Mouse (Mus musculus) CH12.LX (cell line): ENCODE results near the gene Ctbp1. TPM values are rescaled to one million over a fixed set of nuclear protein-coding genes. Genes with fewer than 3 reads are reported as not detected.

Experiments
- DNase-seq: peaks from one replicate; pipeline ENCODE4 v3.0.0-alpha.2; 2013; ENCODE audit errors: extremely low read depth
- H3K27ac ChIP-seq: 2 replicates; pipeline ENCODE4 v1.5.1; 2012; ENCODE audit warnings: low read depth, mild to moderate bottlenecking, control low read depth, moderate library complexity; ENCODE audit not compliant: insufficient read depth
- H3K27me3 ChIP-seq: replicated peaks from 2 replicates; pipeline ENCODE3; 2012; ENCODE audit warnings: inconsistent platforms
- H3K36me3 ChIP-seq, 2 experiments: replicated peaks in 1 of 2; 2 replicates each; pipeline versions ENCODE3 to v1.6.1; 2012; ENCODE audit warnings: inconsistent platforms in 1 of 2, low read length in 1 of 2, mild to moderate bottlenecking in 1 of 2, mixed read lengths in 1 of 2, moderate library complexity in 1 of 2; ENCODE audit not compliant: control insufficient read depth in 1 of 2, insufficient read depth in 1 of 2
- H3K4me1 ChIP-seq, 2 experiments: 2 replicates each; pipeline ENCODE4 v1.6.1; 2012; ENCODE audit warnings: inconsistent platforms in 1 of 2, moderate library complexity in 1 of 2; ENCODE audit not compliant: insufficient read depth in 2 of 2, control insufficient read depth in 1 of 2
- H3K4me2 ChIP-seq: 2 replicates; pipeline ENCODE4 v1.6.1; 2012; ENCODE audit warnings: low read depth, mild to moderate bottlenecking, control low read depth; ENCODE audit not compliant: poor library complexity, insufficient read depth, severe bottlenecking
- H3K4me3 ChIP-seq, 3 experiments: fragments of 150-350 bp in 1 of 3; sonication (generic) in 1 of 3; replicated peaks in 1 of 3; 2 replicates each; pipeline versions ENCODE3 to v1.5.1; 2011 to 2012; ENCODE audit warnings: low read depth in 2 of 3, low read length in 2 of 3, mild to moderate bottlenecking in 2 of 3, moderate library complexity in 2 of 3, control low read depth in 1 of 3, improper control_type of control experiment in 1 of 3, inconsistent platforms in 1 of 3, mixed read lengths in 1 of 3; ENCODE audit not compliant: poor library complexity in 1 of 3
- H3K79me2 ChIP-seq: replicated peaks from 2 replicates; pipeline ENCODE4 v1.6.1; 2012; ENCODE audit warnings: mild to moderate bottlenecking, moderate library complexity; ENCODE audit not compliant: control insufficient read depth, poor library complexity, insufficient read depth, severe bottlenecking; ENCODE audit errors: extremely low read depth
- H3K9ac ChIP-seq: 2 replicates; pipeline ENCODE4 v1.6.1; 2012; ENCODE audit warnings: low read depth, mild to moderate bottlenecking, control low read depth, moderate library complexity; ENCODE audit not compliant: insufficient read depth
- H3K9me3 ChIP-seq: replicated peaks from 2 replicates; pipeline ENCODE3; 2012; ENCODE audit warnings: low read length, inconsistent platforms, mixed read lengths
- E2F4 ChIP-seq: IDR thresholded peaks from 2 replicates; pipeline ENCODE4 v1.6.1; 2011; ENCODE audit warnings: low read depth, low read length, improper control_type of control experiment; ENCODE audit not compliant: insufficient replicate concordance
- ELF1 ChIP-seq: IDR thresholded peaks from 2 replicates; pipeline ENCODE4 v1.6.1; 2014; ENCODE audit warnings: low read depth, mild to moderate bottlenecking, inconsistent platforms, low read length, improper control_type of control experiment
- ETS1 ChIP-seq: conservative IDR thresholded peaks from 2 replicates; pipeline ENCODE4 v1.6.1; 2012; ENCODE audit warnings: low read depth, mild to moderate bottlenecking, inconsistent platforms, low read length, improper control_type of control experiment, moderate library complexity
- GABPA ChIP-seq: IDR thresholded peaks from 2 replicates; pipeline ENCODE4 v1.6.1; 2012; ENCODE audit warnings: low read depth, low read length, improper control_type of control experiment, inconsistent platforms; ENCODE audit not compliant: insufficient replicate concordance
- HCFC1 ChIP-seq: IDR thresholded peaks from 2 replicates; pipeline ENCODE4 v1.6.1; 2012; ENCODE audit warnings: low read depth, mild to moderate bottlenecking, inconsistent platforms, low read length, improper control_type of control experiment
- KAT2A ChIP-seq: IDR thresholded peaks from 2 replicates; pipeline ENCODE4 v1.6.1; 2012; ENCODE audit warnings: low read length, improper control_type of control experiment, inconsistent platforms; ENCODE audit not compliant: insufficient replicate concordance
- POLR2AphosphoS2 ChIP-seq: IDR thresholded peaks from 2 replicates; pipeline ENCODE4 v1.6.1; 2011; ENCODE audit warnings: low read depth, low read length, improper control_type of control experiment
- RAD21 ChIP-seq: IDR thresholded peaks from 2 replicates; pipeline ENCODE4 v1.6.1; 2011; ENCODE audit warnings: low read depth, mild to moderate bottlenecking, low read length, improper control_type of control experiment, moderate library complexity
- RCOR1 ChIP-seq: conservative IDR thresholded peaks from 2 replicates; pipeline ENCODE4 v1.6.1; 2012; ENCODE audit warnings: low read depth, mild to moderate bottlenecking, inconsistent platforms, low read length, improper control_type of control experiment
- TBP ChIP-seq: conservative IDR thresholded peaks from 2 replicates; pipeline ENCODE4 v1.6.1; 2011; ENCODE audit warnings: low read depth, low read length, improper control_type of control experiment
- TCF12 ChIP-seq: IDR thresholded peaks from 2 replicates; pipeline ENCODE4 v1.6.1; 2014; ENCODE audit warnings: low read depth, mild to moderate bottlenecking, inconsistent platforms, low read length, improper control_type of control experiment
- USF2 ChIP-seq: conservative IDR thresholded peaks from 2 replicates; pipeline ENCODE4 v1.6.1; 2011; ENCODE audit warnings: low read depth, low read length, improper control_type of control experiment
- ZKSCAN1 ChIP-seq: IDR thresholded peaks from 2 replicates; pipeline ENCODE4 v1.6.1; 2012; ENCODE audit warnings: low read depth, inconsistent platforms, low read length, improper control_type of control experiment, borderline replicate concordance
- ZMIZ1 ChIP-seq: IDR thresholded peaks from 2 replicates; pipeline ENCODE4 v1.6.1; 2012; ENCODE audit warnings: low read depth, mild to moderate bottlenecking, inconsistent platforms, low read length, improper control_type of control experiment
- ZNF384 ChIP-seq: IDR thresholded peaks from 2 replicates; pipeline ENCODE4 v1.6.1; 2012; ENCODE audit warnings: low read depth, low read length, improper control_type of control experiment, inconsistent platforms
- dilution Hi-C: fragments of 300-500 bp; cut with MboI; formaldehyde crosslinking; loops from 2 replicates; pipeline ENCODE4 v1.14.3; 2020; ENCODE audit warnings: low sequenced_read_pairs; ENCODE audit not compliant: extremely low pct_unique_long_range_greater_than_20kb, extremely low pct_ligation_motif_present
- in situ Hi-C: fragments of 300-500 bp; cut with MboI; formaldehyde crosslinking; loops from 3 replicates; pipeline ENCODE4 v1.14.3; 2019; ENCODE audit warnings: low sequenced_read_pairs, low pct_ligation_motif_present, low pct_unique_long_range_greater_than_20kb, mixed read lengths
- polyA plus RNA-seq: library from polyadenylated mRNA; unstranded; fragments of >175 nt; gene quantifications from 2 replicates; pipeline ENCODE4 v1.2.1, GENCODE M21; 2012; ENCODE audit warnings: low read depth; ENCODE audit not compliant: insufficient read length
- total RNA-seq, 2 experiments: library from RNA; depleted of rRNA; stranded (reverse); fragments of 300-350 nt in 1 of 2; fragments of >200 nt in 1 of 2; gene quantifications; 2 replicates each; pipeline ENCODE4 v1.2.3; 2012 to 2014

The Ctbp1 gene
- total and polyA plus RNA-seq, 3 experiments: 109 to 187 (median 167) TPM

GRCm38 (mm10) chr5:33207136-33207535 lies 67.7 kb downstream of the Ctbp1 start:
- Histone ChIP-seq H3K9me3 (no peaks in the 10 kb centered on the region), H3K4me2 (no peak overlapping the region), H3K79me2 (no peaks in the 10 kb centered on the region), H3K9ac (no peak overlapping the region), H3K36me3 (no peaks in the 10 kb centered on the region), H3K27me3 (peaks cover 5% of the 10 kb centered on the region), H3K4me3 (no peak overlapping the region), H3K4me1 (peaks cover 0 to 10% of the 10 kb centered on the region in 2 experiments; a peak in 2 of 4 replicates), H3K27ac (no peak overlapping the region)
- no peak for TF ChIP-seq ELF1
- no peak for TF ChIP-seq HCFC1
- TF ChIP-seq ZKSCAN1: no peak
- no peak for TF ChIP-seq TBP
- TF ChIP-seq USF2: no peak
- TF ChIP-seq ZNF384: no peak
- no peak for TF ChIP-seq ETS1
- DNase-seq: no peak
- in situ Hi-C loops (no loop called here), dilution Hi-C loops (no loop called here)

DNA sequence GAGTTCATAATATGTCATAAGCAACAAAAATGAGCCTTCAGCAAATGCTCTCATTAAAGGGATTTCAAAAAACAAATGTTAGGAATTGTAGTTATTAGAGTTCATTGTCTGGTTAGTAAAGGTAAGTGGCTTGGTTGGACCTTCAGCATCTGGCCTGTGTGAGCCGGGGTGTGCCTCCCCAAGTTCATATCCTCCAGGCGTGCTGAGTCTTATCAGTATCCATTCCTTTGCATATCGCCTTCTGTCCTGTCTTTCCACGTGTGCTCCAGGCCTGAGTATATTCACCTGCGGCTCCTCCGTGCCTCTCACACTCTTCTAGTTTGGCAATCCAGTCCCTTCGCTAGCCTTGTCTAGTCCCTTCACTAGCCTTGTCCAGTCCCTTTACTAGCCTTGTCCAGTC lies 68.5 kb downstream of the Ctbp1 start:
- in situ Hi-C loops: no loop called here
- H3K79me2 ChIP-seq: no peaks in the 10 kb centered on the region
- TF ChIP-seq RCOR1 (no peak), POLR2AphosphoS2 (no peak), ZMIZ1 (no peak), ELF1 (no peak), HCFC1 (no peak), RAD21 (no peak), E2F4 (no peak), GABPA (no peak), KAT2A (no peak), TCF12 (no peak), USF2 (no peak)
- H3K4me1 ChIP-seq: peaks cover 0 to 10% of the 10 kb centered on the region in 2 experiments; a peak in 2 of 4 replicates
- peaks cover 7% of the 10 kb centered on the region for H3K27me3 ChIP-seq
- no peaks in the 10 kb centered on the region for H3K36me3 ChIP-seq
- H3K27ac ChIP-seq: no peak overlapping the region
- no peak for DNase-seq
- no peaks in the 10 kb centered on the region for H3K9me3 ChIP-seq
- H3K9ac ChIP-seq: no peak overlapping the region
- H3K4me2 ChIP-seq: no peak overlapping the region
- dilution Hi-C loops: no loop called here
- no peak overlapping the region for H3K4me3 ChIP-seq
